Mouse (Mus musculus) limb, embryonic 15.5 days (tissue): ENCODE data around the gene Olfr220. TPM values are rescaled to one million over a fixed set of nuclear protein-coding genes. Genes with fewer than 3 reads are reported as not detected.

Source experiments
- ATAC-seq: fragments of 200-750 bp; cut with Nextera tagmentation; 2 replicates; pipeline ENCODE4 v1.8.0; 2017; ENCODE audit warnings: low read depth, moderate TSS enrichment; ENCODE audit not compliant: insufficient number of reproducible peaks, low FRiP score, low TSS enrichment
- H3K27ac ChIP-seq: fragments of 300-500 bp; sonication (generic); 2 replicates; pipeline ENCODE4 v1.5.1; 2015; ENCODE audit warnings: moderate library complexity, mild to moderate bottlenecking, inconsistent platforms
- H3K27me3 ChIP-seq: fragments of 300-500 bp; sonication (generic); 2 replicates; pipeline ENCODE4 v1.6.1; 2015; ENCODE audit warnings: inconsistent platforms
- H3K36me3 ChIP-seq: fragments of 300-500 bp; sonication (generic); 2 replicates; pipeline ENCODE4 v1.6.1; 2015; ENCODE audit warnings: inconsistent platforms
- H3K4me1 ChIP-seq: fragments of 300-500 bp; sonication (generic); 2 replicates; pipeline ENCODE4 v1.6.1; 2015; ENCODE audit warnings: inconsistent platforms
- H3K4me2 ChIP-seq: fragments of 300-500 bp; sonication (generic); 2 replicates; pipeline ENCODE4 v1.6.1; 2015; ENCODE audit warnings: mild to moderate bottlenecking, inconsistent platforms
- H3K4me3 ChIP-seq: fragments of 300-500 bp; sonication (generic); 2 replicates; pipeline ENCODE4 v1.5.1; 2015; ENCODE audit warnings: mild to moderate bottlenecking, inconsistent platforms
- H3K9ac ChIP-seq: fragments of 300-500 bp; sonication (generic); 2 replicates; pipeline ENCODE4 v1.6.1; 2015; ENCODE audit warnings: inconsistent platforms
- H3K9me3 ChIP-seq: fragments of 300-500 bp; sonication (generic); 2 replicates; pipeline ENCODE4 v1.6.1; 2016; ENCODE audit warnings: inconsistent platforms
- WGBS: fragments of 180-500 bp; shearing (Covaris S2); methylation state at CpG from one replicate; pipeline ENCODE4 v1.1.7; 2015; 5-methylcytosine and 5-hydroxymethylcytosine counted together
- polyA plus RNA-seq: library from polyadenylated mRNA; unstranded; fragments of >200 nt; fragmentation: Nextera tagmentation; extraction: Ambion mirVana; gene quantifications from 2 replicates; pipeline ENCODE4 v1.2.1, GENCODE M21; 2015

Gene Olfr220
- polyA plus RNA-seq, 1 experiment from 2014 or later = not detected

GRCm38 (mm10) chr1:174500064-174500463 is 58.2 kb downstream of the Olfr220 start:
- Histone ChIP-seq H3K4me1 (peaks cover 22% of the 10 kb centered on the region), H3K4me3 (no peak overlapping the region), H3K4me2 (no peak overlapping the region), H3K9ac (no peak overlapping the region), H3K27me3 (peaks cover 19% of the 10 kb centered on the region), H3K9me3 (no peaks in the 10 kb centered on the region), H3K27ac (no peak overlapping the region), H3K36me3 (no peaks in the 10 kb centered on the region)
- WGBS = 52% methylated on average over 4 of the region's 4 CpGs
- ATAC-seq = no peak

Other genes with a start within 250 kb of the Olfr220 start
- gene Olfr419, start 190.0 kb upstream of the Olfr220 start, polyA plus RNA-seq = not detected in 2 replicates
- gene Mptx1, start 111.6 kb upstream of the Olfr220 start, polyA plus RNA-seq = not detected in 2 replicates
- gene Olfr417, start 77.0 kb upstream of the Olfr220 start, polyA plus RNA-seq = not detected in 2 replicates
- not detected in 2 replicates for gene Olfr248, start 51.0 kb upstream of the Olfr220 start, polyA plus RNA-seq
- not detected in 2 replicates for gene Olfr414, start 18.0 kb upstream of the Olfr220 start, polyA plus RNA-seq
- 0.78 and 0.83 TPM in 2 replicates for gene Fmn2, start 59.7 kb downstream of the Olfr220 start, polyA plus RNA-seq